Mouse (Mus musculus) brain, embryonic 18.5 days (tissue): ENCODE data around the gene Serping1.
"Not testable (repeated sequence)": the region's sequence is repeated elsewhere in the genome, so short reads cannot be mapped to it uniquely, and the experiment has no call there.

Source experiments
- DNase-seq: peaks from one replicate; pipeline ENCODE4 v3.0.0-alpha.2; 2012; ENCODE audit warnings: low read depth, low spot score

Serping1 gene

DNA sequence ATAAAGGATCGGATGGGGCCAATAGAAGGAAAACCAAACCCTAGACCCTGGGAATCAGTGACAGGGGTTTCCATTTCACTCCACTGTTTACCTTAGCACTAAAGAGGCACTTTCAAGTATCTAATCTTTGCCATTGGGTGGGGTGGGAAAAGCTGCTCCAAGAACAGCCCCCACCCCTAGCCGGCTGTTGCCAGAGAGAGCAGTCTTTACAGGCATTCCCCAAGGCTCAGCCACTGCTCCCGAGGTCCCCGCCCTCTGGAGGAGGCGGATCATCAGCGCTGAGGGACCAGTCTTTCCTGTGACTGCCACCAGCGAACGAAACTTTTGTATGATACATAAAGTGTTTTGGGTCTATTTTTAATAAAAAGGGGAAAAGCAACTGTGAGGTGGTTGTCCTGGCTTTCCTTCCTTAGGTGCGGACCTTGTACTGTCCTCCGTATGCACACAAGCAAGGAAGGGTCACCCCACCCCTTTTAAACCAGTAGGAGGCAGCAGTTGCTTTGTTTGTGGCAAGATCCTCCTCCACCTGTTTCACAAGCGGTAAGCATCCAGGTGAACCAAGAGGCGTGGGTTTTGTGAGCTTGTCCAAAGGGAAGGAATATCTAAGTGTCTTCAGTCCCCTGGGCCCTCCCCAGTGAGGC, 36.9 kb downstream of the Serping1 start:
- DNase-seq, result no peak

DNA sequence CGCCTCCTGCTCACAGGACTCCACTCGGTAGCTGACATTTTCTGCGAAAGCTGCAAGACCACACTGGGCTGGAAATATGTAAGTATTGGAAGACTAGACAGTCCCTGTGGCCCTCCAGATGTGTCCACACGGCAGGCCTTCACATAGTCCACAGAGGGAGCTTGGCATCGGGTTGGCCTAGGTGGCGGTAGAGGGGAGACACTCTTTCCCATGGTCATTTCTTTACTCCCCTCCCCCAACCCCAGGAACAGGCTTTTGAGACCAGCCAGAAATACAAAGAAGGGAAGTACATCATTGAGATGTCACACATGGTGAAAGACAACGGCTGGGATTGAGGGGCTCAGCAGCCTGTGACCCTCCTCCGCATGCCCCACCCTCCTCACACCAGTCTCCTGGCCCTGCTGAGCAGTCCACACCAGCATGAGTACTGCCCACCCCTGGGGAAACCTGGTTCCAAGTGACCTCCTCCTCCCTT, 37.8 kb downstream of the Serping1 start:
- DNase-seq, result no peak

DNA sequence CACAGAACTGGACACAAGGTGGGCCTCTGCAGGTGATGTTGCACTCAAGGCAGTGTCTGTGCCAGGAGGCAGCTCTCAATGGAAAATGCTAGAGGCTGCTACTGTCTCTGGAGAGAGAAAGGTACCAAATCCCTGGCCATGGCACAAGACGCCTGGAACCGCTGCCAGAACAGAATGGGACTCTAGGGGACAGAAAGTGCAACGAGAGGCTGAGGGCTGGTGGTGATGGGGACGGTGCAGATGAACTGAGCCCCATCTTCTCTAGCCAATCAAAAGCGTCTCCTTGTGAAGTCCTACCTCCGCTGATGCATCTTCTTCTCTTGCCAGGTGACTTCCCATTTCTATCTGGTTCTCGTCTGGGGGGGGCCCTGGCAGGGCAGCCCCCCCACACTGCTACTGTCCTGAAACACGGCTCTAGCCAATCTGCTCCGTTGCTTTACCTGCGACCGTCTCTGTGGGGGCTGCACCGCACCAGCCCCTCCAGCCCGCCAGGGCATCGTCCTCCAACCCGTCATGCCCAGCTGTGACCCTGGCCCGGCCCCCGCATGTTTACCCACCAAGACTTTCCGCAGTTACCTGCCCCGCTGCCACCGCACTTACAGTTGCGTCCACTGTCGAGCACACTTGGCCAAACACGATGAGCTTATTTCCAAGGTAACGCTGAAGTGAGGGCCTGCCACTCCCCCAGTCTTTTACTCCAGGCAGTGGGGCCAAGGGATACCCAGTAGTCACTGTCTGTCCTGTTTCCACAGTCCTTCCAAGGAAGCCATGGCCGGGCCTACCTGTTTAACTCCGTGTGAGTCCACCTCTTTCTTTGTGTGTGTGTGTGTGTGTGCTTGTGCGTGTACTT, 38.7 kb downstream of the Serping1 start:
- DNase-seq, result no peak

DNA sequence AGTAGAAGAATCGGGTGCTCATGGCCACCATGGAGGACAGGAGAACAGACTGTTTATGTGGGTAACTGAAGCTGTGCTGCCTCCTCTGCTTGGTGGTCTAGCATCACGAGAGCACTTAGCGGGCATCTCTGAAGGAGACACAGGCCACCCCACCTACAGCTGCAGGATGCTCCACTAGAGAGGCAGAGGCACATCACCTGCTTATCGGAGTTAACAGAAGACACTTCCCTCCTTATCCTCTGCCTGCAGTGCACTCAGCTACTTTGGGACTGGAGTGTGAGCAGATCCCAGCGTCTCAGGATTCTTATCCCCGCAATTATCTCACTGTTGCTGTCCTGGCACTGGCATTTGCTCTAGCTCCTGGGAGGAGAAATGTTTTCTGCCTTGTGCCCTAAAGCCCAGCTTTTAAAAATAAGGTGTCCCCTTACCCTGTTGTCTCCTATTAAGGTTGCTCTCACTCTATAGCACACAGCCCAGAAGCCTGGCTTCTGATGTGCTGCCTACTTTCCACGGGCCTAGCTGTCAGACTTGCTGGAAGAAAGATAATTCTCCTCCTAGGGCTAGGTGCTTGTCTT, 39.8 kb downstream of the Serping1 start:
- no peak for DNase-seq

DNA sequence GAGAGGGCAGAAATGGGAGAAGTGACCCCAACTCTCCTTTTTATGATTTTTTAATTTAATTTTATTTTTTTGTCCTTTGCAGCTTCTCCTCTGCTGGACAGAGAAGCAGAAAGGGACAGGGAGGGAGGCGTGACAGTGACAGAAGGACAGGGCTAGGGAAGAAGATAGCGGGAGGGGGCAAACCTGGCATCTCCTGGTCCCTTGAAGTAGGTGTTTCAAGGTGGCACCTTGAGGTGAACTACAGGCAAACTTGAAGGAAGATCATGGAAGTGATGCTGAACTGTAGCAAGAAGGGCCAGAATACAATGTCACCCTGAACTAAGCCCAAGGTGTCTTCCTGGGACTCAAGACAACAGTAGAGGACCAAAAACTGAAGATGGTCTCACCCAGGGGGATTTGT, 40.3 kb downstream of the Serping1 start:
- no peak for DNase-seq

DNA sequence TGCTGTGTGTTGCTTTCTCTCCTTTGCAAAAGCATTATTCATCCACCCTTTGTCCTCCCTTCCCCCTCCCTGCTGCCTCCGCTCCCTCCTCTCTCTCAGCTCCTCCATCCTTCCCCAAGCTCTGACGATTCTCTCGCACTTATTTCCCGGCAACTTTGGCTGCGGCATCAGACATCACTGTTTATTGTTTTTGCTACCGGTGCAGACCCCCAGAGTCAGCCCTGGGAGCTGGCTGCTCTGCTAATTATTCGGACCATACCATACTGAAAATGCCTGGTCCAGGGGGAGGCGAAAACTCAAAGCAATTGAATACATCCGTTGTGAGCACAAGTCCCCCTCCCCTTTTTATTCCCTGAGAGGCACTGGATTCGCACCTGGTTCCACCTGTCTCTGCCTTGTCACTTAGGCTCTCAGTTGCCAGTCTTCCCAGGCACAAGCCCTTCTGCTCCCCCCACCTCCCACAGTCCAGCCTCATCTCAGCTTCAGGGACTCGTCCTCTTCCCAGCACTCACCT, 40.8 kb downstream of the Serping1 start:
- DNase-seq, result no peak

DNA sequence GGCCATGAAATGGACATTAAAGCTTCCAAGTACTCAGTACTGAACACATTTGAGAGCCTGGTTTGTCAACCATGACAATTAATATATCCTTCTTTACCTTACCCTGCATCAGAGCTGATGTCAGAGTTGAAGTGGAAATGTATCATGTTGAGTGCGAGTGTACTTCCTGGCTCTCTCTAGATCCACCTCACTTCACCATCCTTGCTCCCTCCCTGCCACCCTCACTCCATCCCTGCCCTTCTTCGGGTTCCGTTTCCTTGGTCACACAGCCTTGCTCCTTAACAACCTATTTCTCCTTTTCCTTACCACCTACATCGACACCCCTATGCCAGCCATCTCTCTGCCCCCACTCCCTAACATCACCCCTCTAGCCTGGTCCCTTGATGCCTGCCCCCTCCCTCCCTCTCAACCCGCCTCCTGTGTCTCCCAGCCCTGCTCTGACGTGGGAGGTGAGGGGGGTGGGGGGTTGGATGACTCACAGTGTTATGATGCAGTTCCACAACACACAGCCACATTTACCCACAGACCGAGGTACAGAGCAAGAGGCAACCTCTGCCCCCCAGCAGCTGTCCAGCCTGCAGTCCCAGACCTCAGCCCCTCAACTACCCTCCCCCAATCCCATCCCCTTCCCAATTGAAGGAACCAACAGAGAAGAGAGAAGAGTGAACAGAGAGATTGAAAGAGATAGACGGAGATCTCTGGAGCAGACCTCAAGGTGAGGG, 41.5 kb downstream of the Serping1 start, which contains the start of gene Ypel4:
Gene Ypel4, plus strand, starts transcription at position 480 of the 722 bp plus-strand sequence.
- no peak for DNase-seq

DNA sequence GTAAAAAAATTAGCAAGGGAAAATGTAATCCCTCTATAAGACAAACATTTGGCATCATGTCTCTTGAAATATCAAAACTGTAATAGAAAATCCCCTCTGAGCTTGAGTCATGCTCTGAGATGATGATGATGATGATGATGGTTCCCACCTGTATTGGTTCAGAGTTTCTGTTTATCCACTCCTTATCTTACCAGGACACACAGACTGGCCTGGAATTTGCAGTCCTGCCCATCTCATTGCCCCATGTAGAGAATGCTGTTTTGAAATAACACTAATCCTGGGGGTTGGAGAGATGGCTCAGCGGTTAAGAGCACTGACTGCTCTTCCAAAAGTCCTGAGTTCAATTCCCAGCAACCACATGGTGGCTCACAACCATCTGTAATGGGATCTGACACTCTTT, 42.9 kb downstream of the Serping1 start:
- DNase-seq, result no peak

DNA sequence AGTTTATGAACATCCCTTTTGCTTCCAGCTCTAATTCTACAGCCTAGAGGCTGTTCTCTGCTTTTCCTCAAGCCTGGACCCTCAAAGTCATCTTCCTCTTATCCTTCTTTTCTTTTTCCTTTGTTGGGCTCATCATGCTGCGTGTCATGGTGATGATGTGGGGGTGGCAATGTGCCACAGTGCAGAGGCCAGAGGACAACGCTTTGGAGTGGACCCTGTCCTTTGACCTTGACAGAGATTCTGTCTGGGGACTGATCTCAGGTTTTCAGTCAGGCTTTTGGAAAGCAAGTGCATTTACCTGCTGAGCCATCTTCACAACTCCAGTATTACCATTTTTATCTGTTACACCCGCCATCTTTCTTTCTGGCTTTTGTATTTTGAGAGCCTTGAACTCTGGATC, 44.0 kb downstream of the Serping1 start:
- no peak for DNase-seq

DNA sequence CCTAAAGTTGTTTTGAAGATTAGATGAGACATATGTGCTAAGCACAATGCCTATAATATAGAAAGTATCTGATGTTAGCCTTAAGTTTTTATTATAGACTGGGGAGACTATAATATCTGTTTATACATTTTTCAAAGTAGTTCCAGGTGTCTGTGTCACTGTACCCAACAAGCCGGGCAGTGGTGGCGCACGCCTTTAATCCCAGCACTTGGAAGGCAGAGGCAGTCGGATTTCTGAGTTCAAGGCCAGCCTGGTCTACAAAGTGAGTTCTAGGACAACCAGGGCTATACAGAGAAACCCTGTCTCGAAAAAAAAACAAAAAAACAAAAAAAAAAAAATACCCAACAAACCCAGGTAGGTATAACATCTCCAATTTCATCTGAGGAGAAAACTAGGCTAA, 47.1 kb downstream of the Serping1 start:
- not testable (repeated sequence) for DNase-seq

DNA sequence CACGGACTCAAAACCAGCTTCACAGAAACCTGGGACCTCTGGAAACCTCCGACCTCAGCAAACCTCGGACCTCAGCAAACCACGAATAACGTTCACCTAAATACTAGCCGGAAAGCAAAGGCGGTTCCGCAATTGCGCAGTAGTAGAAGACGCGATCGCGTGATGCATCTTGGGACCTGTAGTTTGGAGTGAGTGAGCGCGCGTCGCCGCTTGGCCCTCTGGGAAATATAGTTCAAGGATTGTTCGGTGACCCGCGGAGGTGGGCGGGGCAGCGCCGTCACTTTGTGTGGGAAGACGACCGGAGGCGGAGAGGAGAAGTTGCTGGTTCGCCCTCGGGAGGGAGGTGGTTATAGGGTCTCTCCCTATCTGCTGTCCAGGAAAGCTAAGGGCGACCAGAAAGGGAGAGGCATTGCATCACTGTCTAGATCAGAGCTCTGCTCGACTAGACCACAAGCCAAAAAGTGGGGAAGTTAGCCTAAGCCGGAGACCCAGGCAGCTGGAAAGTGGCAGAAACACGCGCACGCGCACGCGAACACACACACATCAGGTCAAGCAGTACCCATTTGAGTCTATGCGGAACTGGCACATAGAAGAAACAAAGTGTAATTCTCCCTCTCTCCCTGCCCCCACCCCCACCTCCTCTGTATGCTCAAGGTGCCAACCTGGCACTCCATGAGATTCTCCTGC, 47.9 kb downstream of the Serping1 start, which contains the start of gene Clp1:
Gene Clp1, minus strand, starts transcription at position 179 of the 687 bp plus-strand sequence.
- DNase-seq, result peak; percentile 91

DNA sequence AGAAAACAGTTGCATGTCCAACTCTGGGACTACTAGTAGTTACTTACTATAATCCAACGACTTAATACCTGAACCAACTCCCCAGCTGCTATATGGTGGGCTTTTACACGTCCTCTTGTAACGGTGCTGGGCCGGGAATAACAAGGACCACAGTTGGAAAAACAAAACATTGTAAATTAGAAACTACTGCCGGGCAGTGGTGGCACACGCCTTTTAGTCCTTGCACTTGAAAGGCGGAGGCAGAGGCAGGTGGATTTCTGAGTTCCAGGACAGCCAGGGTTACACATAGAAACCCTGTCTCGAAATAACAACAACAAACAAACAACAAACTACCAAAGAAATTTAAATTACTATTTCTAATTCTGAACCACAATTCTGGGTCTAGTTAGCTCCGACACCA, 48.5 kb downstream of the Serping1 start:
- no peak for DNase-seq

DNA sequence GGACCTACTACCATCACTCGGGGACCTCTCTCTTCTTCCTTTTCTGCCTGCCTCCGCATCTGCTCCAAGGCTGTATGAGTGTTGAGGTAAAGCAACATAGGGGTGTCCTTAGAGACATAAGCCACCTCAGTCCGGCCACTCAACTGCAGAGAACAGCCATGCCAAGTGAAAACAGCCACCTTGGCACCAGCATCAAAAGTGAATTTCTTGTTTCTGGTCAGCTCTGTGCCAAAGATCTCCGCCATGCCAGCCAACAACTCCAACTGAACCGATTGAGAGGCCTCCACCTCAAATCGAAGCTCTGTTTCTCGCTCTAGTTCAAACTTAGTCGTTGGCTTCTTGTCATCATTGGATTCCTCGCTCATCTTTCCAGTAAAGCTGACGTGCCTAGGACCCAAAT, 49.5 kb downstream of the Serping1 start:
- no peak for DNase-seq

DNA sequence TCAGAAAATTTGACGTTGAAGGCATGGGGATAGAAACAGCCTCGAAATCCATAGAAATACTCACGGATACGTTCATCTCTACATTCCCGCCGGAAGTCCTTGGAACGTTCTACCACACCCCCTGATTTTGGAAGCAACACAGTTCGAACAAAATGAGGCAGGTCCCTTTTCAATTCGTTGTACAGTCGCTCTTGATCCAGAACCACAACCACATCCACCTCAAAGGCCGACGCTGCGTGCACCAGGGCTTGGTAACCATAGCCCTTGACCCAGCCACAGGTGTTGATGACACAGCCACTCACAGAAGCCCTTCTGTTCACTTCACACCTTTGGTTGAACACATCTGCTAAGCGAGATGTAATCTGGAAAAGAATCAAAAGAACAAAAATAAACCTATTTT, 51.4 kb downstream of the Serping1 start:
- no peak for DNase-seq

DNA sequence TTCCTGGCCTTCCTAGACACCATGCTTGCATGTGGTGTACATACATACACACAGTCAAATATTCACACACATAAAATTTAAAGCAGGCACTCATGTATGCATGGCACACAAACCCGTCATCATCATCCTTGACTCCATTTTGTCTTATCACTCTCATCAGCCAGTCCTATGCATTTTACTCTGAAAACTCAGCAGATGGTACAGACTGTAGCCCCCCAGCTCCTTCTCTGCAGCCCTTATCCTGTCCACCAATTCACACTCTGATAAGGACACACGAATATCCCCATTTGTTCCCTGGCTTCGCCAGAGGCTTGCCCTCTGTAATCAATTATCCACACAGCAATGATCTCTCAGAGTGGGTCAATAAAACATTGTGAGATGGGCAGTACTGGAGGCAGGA, 54.1 kb downstream of the Serping1 start:
- DNase-seq, result no peak

DNA sequence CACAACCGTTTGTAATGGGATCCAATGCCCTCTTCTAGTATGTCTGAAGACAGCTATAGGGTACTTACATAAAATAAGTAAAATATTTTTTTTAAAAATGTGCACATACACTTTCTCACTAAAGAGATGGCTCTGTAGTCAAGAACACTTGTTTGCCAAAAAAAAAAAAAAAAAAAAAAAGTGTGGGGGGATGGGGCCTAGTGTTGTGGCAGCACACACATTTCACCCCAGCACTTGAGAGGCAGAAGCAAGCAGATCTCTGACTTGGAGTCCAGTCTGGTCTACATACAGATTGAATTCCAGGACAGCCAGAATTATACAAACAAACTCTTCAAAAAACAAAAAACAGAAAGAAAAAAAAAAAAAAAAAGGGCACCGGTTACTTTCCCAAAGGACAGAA, 54.5 kb downstream of the Serping1 start:
- DNase-seq, result no peak

DNA sequence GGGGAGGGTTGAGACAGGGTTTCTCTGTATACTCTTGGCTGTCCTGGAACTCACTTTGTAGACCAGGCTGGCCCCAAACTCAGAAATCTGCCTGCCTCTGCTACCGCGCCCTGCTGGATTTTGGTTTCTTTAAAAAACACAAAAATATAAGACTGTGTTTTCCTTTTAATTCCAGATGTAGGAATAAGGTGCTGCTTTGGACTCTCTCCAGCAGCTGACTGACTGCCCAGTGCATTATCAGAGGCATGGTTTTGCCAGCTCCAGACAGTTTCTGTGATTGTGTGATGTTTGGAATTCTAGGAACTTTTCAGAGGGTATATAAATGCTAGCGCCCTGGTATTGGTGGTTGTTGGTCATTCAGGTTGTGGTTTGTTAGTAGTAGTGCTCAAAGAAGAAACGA, 57.9 kb downstream of the Serping1 start:
- no peak for DNase-seq

DNA sequence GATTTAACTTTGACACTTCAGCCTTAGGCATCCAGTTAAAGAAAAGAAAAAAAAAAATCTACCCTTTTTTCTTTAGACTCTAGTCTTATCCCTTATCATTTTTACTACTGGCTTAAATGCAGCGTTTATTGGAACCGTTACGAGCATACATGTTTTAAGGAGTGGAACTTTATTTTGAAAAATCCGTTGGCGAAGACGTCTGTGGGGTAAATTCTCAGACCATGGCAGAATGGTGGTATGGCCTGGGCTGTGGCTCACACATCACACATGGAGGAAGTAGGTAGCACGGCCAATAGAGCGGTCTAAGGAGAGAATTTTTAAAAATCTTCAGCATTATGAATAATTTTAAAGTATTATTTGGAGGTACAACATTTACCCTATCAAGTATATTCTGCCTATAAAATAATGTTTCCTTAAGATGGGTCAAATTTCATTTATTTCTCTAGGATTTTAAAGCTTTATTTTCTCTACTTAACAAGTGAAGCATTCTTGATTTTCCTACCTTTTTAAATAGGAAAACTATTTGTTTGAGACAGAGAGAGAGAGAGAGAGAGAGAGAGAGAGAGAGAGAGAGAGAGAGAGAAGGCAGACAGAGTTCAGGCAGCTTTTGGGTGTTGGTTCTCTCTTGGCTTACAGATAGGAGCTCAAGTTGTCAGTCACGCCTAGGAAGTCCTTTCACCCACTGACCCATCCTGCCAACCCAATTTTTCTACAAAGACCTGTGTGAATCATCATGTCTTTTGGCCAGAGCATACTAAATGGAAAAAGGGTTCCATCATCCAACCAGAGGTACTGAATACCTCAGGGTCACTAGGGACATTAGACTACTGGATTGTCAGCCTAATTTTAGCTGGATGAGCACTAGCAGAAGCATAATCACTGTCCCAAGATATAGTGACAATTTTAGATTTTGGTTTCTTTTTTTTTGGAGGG, 58.6 kb downstream of the Serping1 start:
- no peak for DNase-seq

DNA sequence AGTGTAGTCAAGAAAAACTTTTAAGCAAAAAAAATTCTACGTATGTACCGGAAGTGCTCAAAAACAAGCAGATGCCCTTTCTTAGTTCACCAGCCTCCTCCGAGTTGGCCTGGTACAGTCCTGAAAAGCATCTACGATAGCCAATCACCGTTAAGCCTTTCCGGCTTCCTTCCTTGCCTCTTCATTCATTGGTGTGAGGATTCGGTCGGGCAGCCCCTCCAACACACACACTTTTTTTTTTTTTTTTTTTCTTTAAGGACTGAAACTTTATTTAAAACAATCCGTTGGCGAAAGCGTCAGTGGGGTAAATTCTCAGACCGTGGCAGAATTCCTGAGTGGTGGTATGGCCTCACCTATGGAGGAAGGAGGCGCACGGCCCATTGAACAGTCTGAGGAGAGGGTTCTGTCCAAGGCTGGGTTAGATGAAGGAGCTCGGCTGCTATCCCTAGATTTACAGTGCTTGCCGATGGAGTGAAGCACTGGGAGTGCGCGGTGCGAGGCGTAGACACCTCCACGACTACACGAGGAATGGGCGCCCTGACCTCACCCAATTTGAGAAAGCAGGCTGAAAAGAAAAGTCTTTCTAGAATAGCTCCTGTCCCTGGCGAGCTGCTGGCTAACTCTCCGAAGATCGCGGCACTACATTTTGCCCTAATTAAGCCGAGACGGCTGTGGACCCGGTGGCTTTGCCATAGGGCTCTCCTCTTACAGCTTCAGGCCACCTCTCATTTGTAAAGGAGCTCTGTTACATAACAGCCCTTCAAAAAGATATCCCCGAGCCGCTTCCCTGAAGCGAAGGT, 59.5 kb downstream of the Serping1 start:
- DNase-seq, result peak; percentile 96
